Mouse (Mus musculus) neural tube, embryonic 14.5 days (tissue): ENCODE results near the gene R3hdm2. TPM values are rescaled to one million over a fixed set of nuclear protein-coding genes. Genes with fewer than 3 reads are reported as not detected.

Source experiments
- ATAC-seq: fragments of 200-750 bp; cut with Nextera tagmentation; 2 replicates; pipeline ENCODE4 v1.8.0; 2017; ENCODE audit warnings: low read depth, mild to moderate bottlenecking, moderate TSS enrichment, moderate library complexity
- H3K27ac ChIP-seq: fragments of 300-500 bp; sonication (generic); 2 replicates; pipeline ENCODE4 v1.5.1; 2014; ENCODE audit warnings: low read depth, mild to moderate bottlenecking, control low read depth, low read length, moderate library complexity, mixed read lengths
- H3K27me3 ChIP-seq: fragments of 300-500 bp; sonication (generic); 2 replicates; pipeline ENCODE4 v1.6.1; 2014; ENCODE audit warnings: low read length; ENCODE audit not compliant: control insufficient read depth, insufficient read depth
- H3K36me3 ChIP-seq: fragments of 300-500 bp; sonication (generic); 2 replicates; pipeline ENCODE4 v1.6.1; 2014; ENCODE audit warnings: low read length, mixed read lengths; ENCODE audit not compliant: control insufficient read depth, insufficient read depth
- H3K4me1 ChIP-seq: fragments of 300-500 bp; sonication (generic); 2 replicates; pipeline ENCODE4 v1.6.1; 2014; ENCODE audit warnings: low read length; ENCODE audit not compliant: control insufficient read depth, insufficient read depth
- H3K4me2 ChIP-seq: fragments of 300-500 bp; sonication (generic); 2 replicates; pipeline ENCODE4 v1.6.1; 2014; ENCODE audit warnings: mild to moderate bottlenecking, low read depth, low read length, control low read depth
- H3K4me3 ChIP-seq: fragments of 300-500 bp; sonication (generic); 2 replicates; pipeline ENCODE4 v1.5.1; 2014; ENCODE audit warnings: low read depth, low read length, control low read depth, mixed read lengths
- H3K9ac ChIP-seq: fragments of 300-500 bp; sonication (generic); replicated peaks from 2 replicates; pipeline ENCODE4 v1.6.1; 2014; ENCODE audit warnings: low read depth, mild to moderate bottlenecking, control low read depth, low read length, mixed read lengths
- H3K9me3 ChIP-seq: fragments of 300-500 bp; sonication (generic); 2 replicates; pipeline ENCODE4 v1.6.1; 2016; ENCODE audit warnings: low read length; ENCODE audit not compliant: control insufficient read depth
- WGBS: fragments of 180-500 bp; shearing (Covaris S2); extraction: QIAGEN DNeasy Blood & Tissue Kit; methylation state at CpG from one replicate; pipeline ENCODE4 v1.1.7; 2014; 5-methylcytosine and 5-hydroxymethylcytosine counted together
- polyA plus RNA-seq: library from polyadenylated mRNA; unstranded; fragments of >200 nt; fragmentation: Nextera tagmentation; extraction: Ambion mirVana; gene quantifications from 2 replicates; pipeline ENCODE4 v1.2.1, GENCODE M21; 2014

The R3hdm2 gene
- polyA plus RNA-seq, 1 experiment from 2014 or later, result 36.2 TPM

- Histone ChIP-seq H3K27ac (peak overlapping the region; percentile 12; the same call in 1 of the 2 replicates), H3K9ac (0 out of 2 replicates have a peak overlapping the region, but pooled peaks have one; percentile 7), H3K9me3 (no peaks in the 10 kb centered on the region), H3K4me1 (peaks cover 4% of the 10 kb centered on the region), H3K4me3 (no peak overlapping the region), H3K4me2 (no peak overlapping the region), H3K36me3 (no peaks in the 10 kb centered on the region), H3K27me3 (no peaks in the 10 kb centered on the region)
- peak; percentile 24; the same call in 1 of the 2 replicates for ATAC-seq
- WGBS, result 16% methylated on average over 2 of the region's 2 CpGs
These were observed 46.5 kb downstream of the R3hdm2 start for GRCm38 (mm10) chr10:127426670-127427069.

- no peak overlapping the region for H3K4me3 ChIP-seq
- 93% methylated on average over 1 of the region's 1 CpGs for WGBS
- H3K4me1 ChIP-seq, result peaks cover 4% of the 10 kb centered on the region
- H3K4me2 ChIP-seq, result no peak overlapping the region
- H3K36me3 ChIP-seq, result no peaks in the 10 kb centered on the region
- no peak overlapping the region for H3K27ac ChIP-seq
- H3K9ac ChIP-seq, result no peak overlapping the region
- H3K27me3 ChIP-seq, result no peaks in the 10 kb centered on the region
- ATAC-seq, result no peak
- H3K9me3 ChIP-seq, result no peaks in the 10 kb centered on the region
These were observed 47.0 kb downstream of the R3hdm2 start for GRCm38 (mm10) chr10:127427107-127427506.

GRCm38 (mm10) chr10:127427987-127428386, 47.9 kb downstream of the R3hdm2 start:
- Histone ChIP-seq H3K36me3 (no peaks in the 10 kb centered on the region), H3K4me3 (no peak overlapping the region), H3K27me3 (no peaks in the 10 kb centered on the region)

GRCm38 (mm10) chr10:127429538-127429937, 49.4 kb downstream of the R3hdm2 start:
- no peak overlapping the region for H3K4me3 ChIP-seq
- H3K27me3 ChIP-seq, result no peaks in the 10 kb centered on the region
- no peak overlapping the region for H3K4me2 ChIP-seq
- no peaks in the 10 kb centered on the region for H3K36me3 ChIP-seq
- H3K9ac ChIP-seq, result no peak overlapping the region
- H3K9me3 ChIP-seq, result no peaks in the 10 kb centered on the region
- 82% methylated on average over 1 of the region's 1 CpGs for WGBS
- H3K4me1 ChIP-seq, result no peaks in the 10 kb centered on the region
- ATAC-seq, result no peak
- H3K27ac ChIP-seq, result no peak overlapping the region

More at GRCm38 (mm10) chr10:127427987-127428386, 47.9 kb downstream of the R3hdm2 start:
- H3K9ac ChIP-seq, result no peak overlapping the region
- no peaks in the 10 kb centered on the region for H3K9me3 ChIP-seq
- ATAC-seq, result no peak
- H3K27ac ChIP-seq, result no peak overlapping the region
- H3K4me2 ChIP-seq, result no peak overlapping the region
- no peaks in the 10 kb centered on the region for H3K4me1 ChIP-seq
- WGBS, result 91% methylated on average over 1 of the region's 1 CpGs

- no peaks in the 10 kb centered on the region for H3K4me1 ChIP-seq
- WGBS, result 96% methylated on average over 4 of the region's 4 CpGs
- H3K27me3 ChIP-seq, result no peaks in the 10 kb centered on the region
- H3K9ac ChIP-seq, result no peak overlapping the region
- ATAC-seq, result no peak
- H3K9me3 ChIP-seq, result no peaks in the 10 kb centered on the region
- no peak overlapping the region for H3K27ac ChIP-seq
- no peaks in the 10 kb centered on the region for H3K36me3 ChIP-seq
- no peak overlapping the region for H3K4me3 ChIP-seq
- H3K4me2 ChIP-seq, result no peak overlapping the region
These were observed 52.3 kb downstream of the R3hdm2 start for GRCm38 (mm10) chr10:127432466-127432865.

- H3K4me2 ChIP-seq, result no peak overlapping the region
- H3K4me1 ChIP-seq, result no peaks in the 10 kb centered on the region
- no peak overlapping the region for H3K4me3 ChIP-seq
- 94% methylated on average over 5 of the region's 5 CpGs for WGBS
- no peaks in the 10 kb centered on the region for H3K27me3 ChIP-seq
- no peaks in the 10 kb centered on the region for H3K9me3 ChIP-seq
- no peak overlapping the region for H3K9ac ChIP-seq
- no peak overlapping the region for H3K27ac ChIP-seq
- no peak for ATAC-seq
- H3K36me3 ChIP-seq, result no peaks in the 10 kb centered on the region
These were observed 57.4 kb downstream of the R3hdm2 start for GRCm38 (mm10) chr10:127437354-127438113.

GRCm38 (mm10) chr10:127453701-127454100, 73.6 kb downstream of the R3hdm2 start:
- no peak overlapping the region for H3K27ac ChIP-seq
- no peaks in the 10 kb centered on the region for H3K27me3 ChIP-seq
- peaks cover 47% of the 10 kb centered on the region for H3K36me3 ChIP-seq
- H3K4me1 ChIP-seq, result no peaks in the 10 kb centered on the region
- 94% methylated on average over 1 of the region's 1 CpGs for WGBS
- H3K4me2 ChIP-seq, result no peak overlapping the region
- ATAC-seq, result no peak
- no peak overlapping the region for H3K9ac ChIP-seq
- no peak overlapping the region for H3K4me3 ChIP-seq
- no peaks in the 10 kb centered on the region for H3K9me3 ChIP-seq

- H3K27me3 ChIP-seq, result no peaks in the 10 kb centered on the region
- H3K4me1 ChIP-seq, result no peaks in the 10 kb centered on the region
- H3K36me3 ChIP-seq, result peaks cover 23% of the 10 kb centered on the region; the same call in 1 of the 2 replicates
- WGBS, result 59% methylated on average over 5 of the region's 5 CpGs
- no peak for ATAC-seq
- H3K9me3 ChIP-seq, result no peaks in the 10 kb centered on the region
- no peak overlapping the region for H3K4me3 ChIP-seq
- no peak overlapping the region for H3K4me2 ChIP-seq
- H3K27ac ChIP-seq, result no peak overlapping the region
- no peak overlapping the region for H3K9ac ChIP-seq
These were observed 82.4 kb downstream of the R3hdm2 start for GRCm38 (mm10) chr10:127462411-127463096.
